Mouse (Mus musculus) NIH3T3 (cell line): ENCODE results near the gene Casc4.
"Not testable (repeated sequence)": the region's sequence is repeated elsewhere in the genome, so short reads cannot be mapped to it uniquely, and the experiment has no call there.

Experiments used
- DNase-seq: peaks from one replicate; pipeline ENCODE4 v3.0.0-alpha.2; 2012; ENCODE audit warnings: low read depth

Casc4 gene

GRCm38 (mm10) chr2:121916047-121916970 lies 49.5 kb downstream of the Casc4 start:
- peak; percentile 92 for DNase-seq

- DNase-seq, result not testable (repeated sequence)
These were observed 70.9 kb downstream of the Casc4 start for GRCm38 (mm10) chr2:121937624-121938023.

GRCm38 (mm10) chr2:121943364-121943763 lies 76.6 kb downstream of the Casc4 start:
- DNase-seq, result no peak

- no peak for DNase-seq
These were observed 88.3 kb downstream of the Casc4 start for GRCm38 (mm10) chr2:121954971-121955656.

GRCm38 (mm10) chr2:121955765-121956223 lies 89.0 kb downstream of the Casc4 start, which contains the start of the genes Ctdspl2 and Mageb3:
TSS of gene Ctdspl2 (plus strand) at chr2:121956001.
TSS of gene Mageb3 (minus strand) at chr2:121956092.
- peak; percentile 98 for DNase-seq

- peak; percentile 98 for DNase-seq
These were observed 89.7 kb downstream of the Casc4 start for GRCm38 (mm10) chr2:121956224-121957018.

- DNase-seq, result peak; percentile 16
These were observed 90.5 kb downstream of the Casc4 start for GRCm38 (mm10) chr2:121957216-121957792.
